Mouse (Mus musculus) erythroblast, embryonic 14.5 days (primary cell): ENCODE measurements around the gene Arhgap5. TPM values are rescaled to one million over a fixed set of nuclear protein-coding genes. Genes with fewer than 3 reads are reported as not detected.
"Not testable (repeated sequence)": the region's sequence is repeated elsewhere in the genome, so short reads cannot be mapped to it uniquely, and the experiment has no call there.

ENCODE experiments used
- H3K27me3 ChIP-seq: 2 replicates; pipeline ENCODE4 v1.6.1; 2012; ENCODE audit warnings: inconsistent platforms; ENCODE audit not compliant: control insufficient read depth
- H3K36me3 ChIP-seq: 2 replicates; pipeline ENCODE4 v1.6.1; 2012; ENCODE audit warnings: mild to moderate bottlenecking, inconsistent platforms; ENCODE audit not compliant: control insufficient read depth
- H3K4me1 ChIP-seq: 2 replicates; pipeline ENCODE4 v1.6.1; 2012; ENCODE audit warnings: inconsistent platforms; ENCODE audit not compliant: control insufficient read depth
- H3K4me3 ChIP-seq: replicated peaks from 2 replicates; pipeline ENCODE3; 2012; ENCODE audit warnings: moderate library complexity, mild to moderate bottlenecking, inconsistent platforms
- H3K9me3 ChIP-seq: 2 replicates; pipeline ENCODE4 v1.6.1; 2012; ENCODE audit warnings: low read length, inconsistent platforms, mixed read lengths; ENCODE audit not compliant: control insufficient read depth
- GATA1 ChIP-seq: IDR thresholded peaks from 2 replicates; pipeline ENCODE4 v1.6.1; 2012; ENCODE audit warnings: low read length, inconsistent platforms, mixed read lengths
- TAL1 ChIP-seq: IDR thresholded peaks from 3 replicates; pipeline ENCODE4 v1.6.1; 2012; ENCODE audit warnings: low read length, inconsistent platforms, mixed read lengths
- polyA plus RNA-seq: library from polyadenylated mRNA; stranded (reverse); fragments of >175 nt; gene quantifications from 2 replicates; pipeline ENCODE4 v1.2.3, GENCODE M21; 2012

Gene Arhgap5
- polyA plus RNA-seq, 1 experiment: 0.01 TPM

- no peak for TF ChIP-seq TAL1
- TF ChIP-seq GATA1: no peak
- Histone ChIP-seq H3K27me3 (no peaks in the 10 kb centered on the region), H3K36me3 (no peaks in the 10 kb centered on the region), H3K9me3 (no peaks in the 10 kb centered on the region), H3K4me1 (no peaks in the 10 kb centered on the region), H3K4me3 (no peak overlapping the region)
Observed at GRCm38 (mm10) chr12:52525486-52525885, 21.7 kb downstream of the Arhgap5 start.

- Histone ChIP-seq H3K36me3 (no peaks in the 10 kb centered on the region), H3K4me1 (no peaks in the 10 kb centered on the region), H3K27me3 (no peaks in the 10 kb centered on the region), H3K9me3 (no peaks in the 10 kb centered on the region), H3K4me3 (no peak overlapping the region)
- TF ChIP-seq TAL1: no peak
- no peak for TF ChIP-seq GATA1
Observed at GRCm38 (mm10) chr12:52529740-52530139, 26.0 kb downstream of the Arhgap5 start.

- no peaks in the 10 kb centered on the region for H3K36me3 ChIP-seq
Observed at GRCm38 (mm10) chr12:52541294-52541693, 37.5 kb downstream of the Arhgap5 start.

GRCm38 (mm10) chr12:52544532-52544931 is 40.8 kb downstream of the Arhgap5 start:
- TF ChIP-seq GATA1 (no peak), TAL1 (no peak)
- Histone ChIP-seq H3K9me3 (no peaks in the 10 kb centered on the region), H3K4me3 (no peak overlapping the region), H3K27me3 (no peaks in the 10 kb centered on the region), H3K4me1 (peaks cover 2% of the 10 kb centered on the region; the same call in 1 of the 2 replicates), H3K36me3 (no peaks in the 10 kb centered on the region)

More at GRCm38 (mm10) chr12:52541294-52541693, 37.5 kb downstream of the Arhgap5 start:
- H3K27me3 ChIP-seq: no peaks in the 10 kb centered on the region
- TF ChIP-seq TAL1 (no peak), GATA1 (no peak)
- peaks cover 2% of the 10 kb centered on the region; the same call in 1 of the 2 replicates for H3K4me1 ChIP-seq
- no peak overlapping the region for H3K4me3 ChIP-seq
- no peaks in the 10 kb centered on the region for H3K9me3 ChIP-seq

GRCm38 (mm10) chr12:52552085-52552484 is 48.3 kb downstream of the Arhgap5 start:
- no peaks in the 10 kb centered on the region for H3K27me3 ChIP-seq
- H3K4me1 ChIP-seq: no peaks in the 10 kb centered on the region
- no peaks in the 10 kb centered on the region for H3K36me3 ChIP-seq
- TF ChIP-seq GATA1: no peak
- no peak for TF ChIP-seq TAL1
- no peak overlapping the region for H3K4me3 ChIP-seq
- no peaks in the 10 kb centered on the region for H3K9me3 ChIP-seq

- H3K27me3 ChIP-seq: no peaks in the 10 kb centered on the region
- no peak overlapping the region for H3K4me3 ChIP-seq
- no peaks in the 10 kb centered on the region for H3K4me1 ChIP-seq
- H3K36me3 ChIP-seq: no peaks in the 10 kb centered on the region; the same call in 1 of the 2 replicates
- TF ChIP-seq GATA1: no peak
- TF ChIP-seq TAL1: no peak
- no peaks in the 10 kb centered on the region for H3K9me3 ChIP-seq
Observed at GRCm38 (mm10) chr12:52555188-52555876, 51.6 kb downstream of the Arhgap5 start.

- Histone ChIP-seq H3K4me1 (no peaks in the 10 kb centered on the region), H3K36me3 (no peaks in the 10 kb centered on the region), H3K4me3 (no peak overlapping the region), H3K27me3 (no peaks in the 10 kb centered on the region), H3K9me3 (no peaks in the 10 kb centered on the region)
- TF ChIP-seq GATA1 (no peak), TAL1 (no peak)
Observed at GRCm38 (mm10) chr12:52565654-52566053, 61.9 kb downstream of the Arhgap5 start.

- no peaks in the 10 kb centered on the region for H3K9me3 ChIP-seq
- H3K27me3 ChIP-seq: no peaks in the 10 kb centered on the region
- H3K36me3 ChIP-seq: no peaks in the 10 kb centered on the region
- no peak overlapping the region for H3K4me3 ChIP-seq
- no peaks in the 10 kb centered on the region for H3K4me1 ChIP-seq
- no peak for TF ChIP-seq TAL1
- TF ChIP-seq GATA1: no peak
Observed at GRCm38 (mm10) chr12:52573371-52573770, 69.6 kb downstream of the Arhgap5 start.

- H3K36me3 ChIP-seq, H3K4me3 ChIP-seq, H3K27me3 ChIP-seq, H3K9me3 ChIP-seq, H3K4me1 ChIP-seq: not testable (repeated sequence)
Observed at GRCm38 (mm10) chr12:52586466-52586865, 82.7 kb downstream of the Arhgap5 start.
